Mouse (Mus musculus) intestine, embryonic 15.5 days (tissue): ENCODE results near the gene Bod1. TPM values are rescaled to one million over a fixed set of nuclear protein-coding genes. Genes with fewer than 3 reads are reported as not detected.
A peak's percentile ranks its signal among the peaks of the same experiment; 100 is the strongest.

Source experiments
- ATAC-seq: fragments of 200-750 bp; cut with Nextera tagmentation; 2 replicates; pipeline ENCODE4 v1.8.0; 2017; ENCODE audit warnings: moderate TSS enrichment, moderate library complexity
- H3K27ac ChIP-seq: fragments of 300-500 bp; sonication (generic); 2 replicates; pipeline ENCODE4 v1.5.1; 2015; ENCODE audit warnings: mild to moderate bottlenecking, inconsistent platforms
- H3K27me3 ChIP-seq: fragments of 300-500 bp; sonication (generic); replicated peaks from 2 replicates; pipeline ENCODE4 v1.6.1; 2015; ENCODE audit warnings: inconsistent platforms
- H3K36me3 ChIP-seq: fragments of 300-500 bp; sonication (generic); 2 replicates; pipeline ENCODE4 v1.6.1; 2015; ENCODE audit warnings: inconsistent platforms
- H3K4me1 ChIP-seq: fragments of 300-500 bp; sonication (generic); replicated peaks from 2 replicates; pipeline ENCODE4 v1.6.1; 2015; ENCODE audit warnings: inconsistent platforms
- H3K4me2 ChIP-seq: fragments of 300-500 bp; sonication (generic); replicated peaks from 2 replicates; pipeline ENCODE4 v1.6.1; 2015; ENCODE audit warnings: mild to moderate bottlenecking, inconsistent platforms
- H3K4me3 ChIP-seq: fragments of 300-500 bp; sonication (generic); replicated peaks from 2 replicates; pipeline ENCODE4 v1.5.1; 2015; ENCODE audit warnings: inconsistent platforms
- H3K9ac ChIP-seq: fragments of 300-500 bp; sonication (generic); 2 replicates; pipeline ENCODE4 v1.6.1; 2015; ENCODE audit warnings: inconsistent platforms
- H3K9me3 ChIP-seq: fragments of 300-500 bp; sonication (generic); 2 replicates; pipeline ENCODE4 v1.6.1; 2016; ENCODE audit warnings: inconsistent platforms
- WGBS: fragments of 180-500 bp; shearing (Covaris S2); methylation state at CpG from one replicate; pipeline ENCODE4 v1.1.7; 2015; 5-methylcytosine and 5-hydroxymethylcytosine counted together
- polyA plus RNA-seq: library from polyadenylated mRNA; unstranded; fragments of >200 nt; fragmentation: Nextera tagmentation; extraction: Ambion mirVana; gene quantifications from 2 replicates; pipeline ENCODE4 v1.2.1, GENCODE M21; 2015

Bod1 gene
- polyA plus RNA-seq, 1 experiment from 2014 or later: 68.2 TPM

GRCm38 (mm10) chr11:31688956-31689355 lies 17.3 kb upstream of the Bod1 start:
- H3K9me3 ChIP-seq: no peaks in the 10 kb centered on the region
- H3K4me3 ChIP-seq: no peak overlapping the region
- no peak overlapping the region for H3K4me2 ChIP-seq
- H3K36me3 ChIP-seq: no peaks in the 10 kb centered on the region
- H3K27me3 ChIP-seq: no peaks in the 10 kb centered on the region
- WGBS: 66% methylated on average over 4 of the region's 4 CpGs
- no peak overlapping the region for H3K27ac ChIP-seq
- no peak for ATAC-seq
- no peaks in the 10 kb centered on the region for H3K4me1 ChIP-seq
- no peak overlapping the region for H3K9ac ChIP-seq

DNA sequence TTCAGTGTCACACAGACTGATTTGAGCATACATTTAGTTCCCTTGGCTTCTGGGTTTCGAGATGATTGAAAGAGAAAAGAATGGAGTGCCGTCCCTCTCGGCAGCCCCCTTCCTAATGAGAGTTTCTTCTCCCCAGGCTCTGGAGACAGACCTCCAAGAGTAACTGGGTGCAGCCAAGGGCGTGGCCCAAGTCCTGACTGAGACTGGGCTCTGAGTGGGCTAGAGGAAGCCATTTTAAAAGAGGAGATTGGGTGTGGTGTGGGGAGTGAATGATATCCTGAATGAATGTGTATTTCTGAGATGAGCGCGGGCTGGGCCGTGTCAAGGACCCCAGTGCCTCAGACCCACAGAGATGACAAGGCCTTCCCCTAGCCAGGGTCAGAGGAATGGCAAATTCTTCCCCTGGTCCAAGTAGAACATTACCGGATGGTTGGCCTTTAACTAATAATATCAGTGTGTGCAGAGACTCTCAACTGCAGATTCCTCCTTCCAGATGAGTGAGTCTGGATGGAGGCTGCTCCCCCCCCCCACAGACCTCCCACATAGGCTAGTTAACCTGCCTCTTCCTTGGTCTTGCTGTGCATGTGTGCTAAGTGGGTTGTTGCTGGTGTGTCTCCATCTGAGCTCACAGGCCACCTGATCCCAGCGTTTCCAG lies 13.4 kb upstream of the Bod1 start:
- WGBS: 79% methylated on average over 9 of the region's 9 CpGs
- H3K4me3 ChIP-seq: no peak overlapping the region
- no peak overlapping the region for H3K9ac ChIP-seq
- ATAC-seq: no peak
- H3K4me2 ChIP-seq: no peak overlapping the region
- no peak overlapping the region for H3K27ac ChIP-seq
- H3K36me3 ChIP-seq: no peaks in the 10 kb centered on the region
- no peaks in the 10 kb centered on the region for H3K4me1 ChIP-seq
- no peaks in the 10 kb centered on the region for H3K27me3 ChIP-seq
- H3K9me3 ChIP-seq: no peaks in the 10 kb centered on the region

- WGBS: 71% methylated on average over 2 of the region's 2 CpGs
- no peak for ATAC-seq
- no peak overlapping the region for H3K9ac ChIP-seq
- H3K27me3 ChIP-seq: no peaks in the 10 kb centered on the region
- no peak overlapping the region for H3K27ac ChIP-seq
- H3K36me3 ChIP-seq: no peaks in the 10 kb centered on the region
- no peak overlapping the region for H3K4me2 ChIP-seq
- no peak overlapping the region for H3K4me3 ChIP-seq
- no peaks in the 10 kb centered on the region for H3K9me3 ChIP-seq
- no peaks in the 10 kb centered on the region for H3K4me1 ChIP-seq
Measured at GRCm38 (mm10) chr11:31684126-31684525, 12.4 kb upstream of the Bod1 start.

DNA sequence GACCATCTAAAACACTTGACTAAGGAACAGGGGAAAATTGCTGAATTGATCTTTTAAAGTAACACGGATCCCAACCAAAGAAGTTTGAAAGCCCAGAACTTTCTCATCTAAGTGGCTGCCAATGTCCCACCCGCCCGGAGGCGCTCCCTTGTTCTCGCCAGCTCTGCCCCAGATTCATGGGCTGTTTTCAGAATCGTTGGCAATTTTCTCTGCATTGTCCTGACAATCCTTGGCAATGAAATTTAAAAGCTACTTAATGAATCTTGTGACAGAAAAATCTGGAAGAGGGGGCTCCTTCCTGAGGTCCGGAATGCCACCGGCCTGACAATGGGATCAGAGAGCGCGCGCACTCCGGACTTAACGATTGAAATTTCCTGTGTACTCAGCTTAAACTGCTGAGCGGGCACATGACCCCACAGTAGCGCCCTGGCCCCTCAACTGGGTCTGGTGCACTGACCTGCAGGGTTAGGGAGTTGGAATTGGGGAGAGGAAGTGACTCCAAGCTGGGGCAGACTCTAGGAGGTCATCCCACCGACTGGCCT lies 8.2 kb upstream of the Bod1 start:
- Histone ChIP-seq H3K9me3 (no peaks in the 10 kb centered on the region), H3K4me3 (no peak overlapping the region), H3K27me3 (no peaks in the 10 kb centered on the region), H3K27ac (no peak overlapping the region), H3K36me3 (no peaks in the 10 kb centered on the region), H3K4me2 (no peak overlapping the region), H3K9ac (no peak overlapping the region), H3K4me1 (no peaks in the 10 kb centered on the region)
- no peak for ATAC-seq
- WGBS: 81% methylated on average over 16 of the region's 16 CpGs

- no peak for ATAC-seq
- Histone ChIP-seq H3K27me3 (no peaks in the 10 kb centered on the region), H3K4me3 (no peak overlapping the region), H3K36me3 (no peaks in the 10 kb centered on the region), H3K4me1 (no peaks in the 10 kb centered on the region), H3K9ac (no peak overlapping the region), H3K4me2 (no peak overlapping the region), H3K9me3 (no peaks in the 10 kb centered on the region), H3K27ac (no peak overlapping the region)
- 86% methylated on average over 5 of the region's 5 CpGs for WGBS
Measured at GRCm38 (mm10) chr11:31677309-31677708, 5.6 kb upstream of the Bod1 start.

- H3K27me3 ChIP-seq: no peaks in the 10 kb centered on the region
- no peak overlapping the region for H3K4me2 ChIP-seq
- H3K4me1 ChIP-seq: no peaks in the 10 kb centered on the region
- no peaks in the 10 kb centered on the region for H3K36me3 ChIP-seq
- H3K9ac ChIP-seq: no peak overlapping the region
- no peak for ATAC-seq
- no peak overlapping the region for H3K4me3 ChIP-seq
- 78% methylated on average over 3 of the region's 3 CpGs for WGBS
- no peak overlapping the region for H3K27ac ChIP-seq
- H3K9me3 ChIP-seq: no peaks in the 10 kb centered on the region
Measured at GRCm38 (mm10) chr11:31676661-31677252, 5.1 kb upstream of the Bod1 start.

- Histone ChIP-seq H3K27me3 (no peaks in the 10 kb centered on the region), H3K4me1 (peaks cover 3% of the 10 kb centered on the region), H3K9me3 (no peaks in the 10 kb centered on the region), H3K4me3 (no peak overlapping the region), H3K4me2 (no peak overlapping the region), H3K27ac (no peak overlapping the region), H3K36me3 (no peaks in the 10 kb centered on the region), H3K9ac (no peak overlapping the region)
- no peak for ATAC-seq
- 49% methylated on average over 2 of the region's 2 CpGs for WGBS
Measured at GRCm38 (mm10) chr11:31675430-31675829, 3.7 kb upstream of the Bod1 start.

DNA sequence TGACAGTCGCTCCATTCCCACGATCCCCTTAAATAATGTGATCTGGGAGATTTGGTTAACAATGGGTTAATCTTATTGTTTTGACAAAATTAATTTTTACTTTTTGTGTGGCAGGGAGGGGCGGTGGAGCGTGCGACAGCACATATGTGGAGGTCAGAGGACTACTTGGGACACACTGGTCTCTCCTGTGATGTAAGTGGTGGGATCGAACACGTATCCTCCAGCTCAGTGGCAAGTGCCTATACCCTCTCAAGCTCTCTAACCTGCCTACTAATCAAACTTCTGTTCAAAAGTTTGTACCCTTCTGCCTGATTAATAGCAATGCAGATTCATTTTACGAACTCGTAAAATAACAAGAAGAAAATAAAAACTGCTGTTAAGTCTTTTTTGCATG lies 482 bp upstream of the Bod1 start:
- H3K27me3 ChIP-seq: no peaks in the 10 kb centered on the region
- no peaks in the 10 kb centered on the region for H3K9me3 ChIP-seq
- no peak overlapping the region for H3K27ac ChIP-seq
- no peaks in the 10 kb centered on the region for H3K36me3 ChIP-seq
- peak overlapping the region; percentile 58 for H3K4me2 ChIP-seq
- WGBS: 9% methylated on average over 9 of the region's 9 CpGs
- ATAC-seq: peak; percentile 70
- H3K4me1 ChIP-seq: peaks cover 9% of the 10 kb centered on the region
- peak overlapping the region; percentile 68 for H3K4me3 ChIP-seq
- peak overlapping the region; percentile 89 for H3K9ac ChIP-seq

GRCm38 (mm10) chr11:31670468-31670921 lies 1.2 kb downstream of the Bod1 start:
- Histone ChIP-seq H3K9me3 (no peaks in the 10 kb centered on the region), H3K36me3 (peaks cover 9% of the 10 kb centered on the region; the same call in 1 of the 2 replicates), H3K4me1 (peaks cover 9% of the 10 kb centered on the region), H3K9ac (no peak overlapping the region; the same call in 1 of the 2 replicates), H3K27me3 (no peaks in the 10 kb centered on the region), H3K4me3 (peak overlapping the region; percentile 20; the same call in 1 of the 2 replicates), H3K27ac (no peak overlapping the region), H3K4me2 (peak overlapping the region; percentile 48)
- 68% methylated on average over 5 of the region's 5 CpGs for WGBS
- no peak for ATAC-seq

GRCm38 (mm10) chr11:31669172-31669869 lies 2.4 kb downstream of the Bod1 start:
- WGBS: 93% methylated on average over 9 of the region's 9 CpGs
- peaks cover 16% of the 10 kb centered on the region for H3K36me3 ChIP-seq

GRCm38 (mm10) chr11:31664186-31664585 lies 7.5 kb downstream of the Bod1 start:
- no peak overlapping the region for H3K4me2 ChIP-seq
- H3K4me1 ChIP-seq: no peaks in the 10 kb centered on the region
- no peak overlapping the region for H3K9ac ChIP-seq
- H3K27me3 ChIP-seq: no peaks in the 10 kb centered on the region
- H3K9me3 ChIP-seq: no peaks in the 10 kb centered on the region
- H3K4me3 ChIP-seq: no peak overlapping the region
- no peak for ATAC-seq
- WGBS: 77% methylated on average over 2 of the region's 2 CpGs
- peaks cover 20% of the 10 kb centered on the region for H3K36me3 ChIP-seq
- H3K27ac ChIP-seq: no peak overlapping the region

More at GRCm38 (mm10) chr11:31669172-31669869, 2.4 kb downstream of the Bod1 start:
- no peak overlapping the region for H3K4me2 ChIP-seq
- peaks cover 9% of the 10 kb centered on the region for H3K4me1 ChIP-seq
- H3K27ac ChIP-seq: no peak overlapping the region
- no peaks in the 10 kb centered on the region for H3K9me3 ChIP-seq
- H3K4me3 ChIP-seq: no peak overlapping the region
- H3K9ac ChIP-seq: no peak overlapping the region
- ATAC-seq: no peak
- H3K27me3 ChIP-seq: no peaks in the 10 kb centered on the region

GRCm38 (mm10) chr11:31663501-31663900 lies 8.2 kb downstream of the Bod1 start:
- Histone ChIP-seq H3K27me3 (no peaks in the 10 kb centered on the region), H3K4me1 (no peaks in the 10 kb centered on the region), H3K4me2 (no peak overlapping the region), H3K9ac (no peak overlapping the region), H3K9me3 (no peaks in the 10 kb centered on the region), H3K4me3 (no peak overlapping the region), H3K36me3 (peaks cover 20% of the 10 kb centered on the region), H3K27ac (no peak overlapping the region)
- no peak for ATAC-seq
- WGBS: 73% methylated on average over 4 of the region's 4 CpGs
